Mouse (Mus musculus) embryo, embryonic 9.5 days (tissue): ENCODE measurements at regions not wholly inside any gene's neighbourhood (a gene's known extent, or its start where the extent isn't known, plus 50 kb on each side); places are given as distances from the start of the nearest gene placed in this dataset.

Source experiments
- DNase-seq: peaks from one replicate; pipeline ENCODE4 v3.0.0-alpha.2; 2017; ENCODE audit errors: extremely low spot score

GRCm38 (mm10) chr9:61816589-61817179 is 97.7 kb downstream of the Rplp1 start:
- DNase-seq, result no peak

- DNase-seq, result peak; percentile 75
Measured at GRCm38 (mm10) chr9:61815995-61816394, 98.3 kb downstream of the Rplp1 start.

DNA sequence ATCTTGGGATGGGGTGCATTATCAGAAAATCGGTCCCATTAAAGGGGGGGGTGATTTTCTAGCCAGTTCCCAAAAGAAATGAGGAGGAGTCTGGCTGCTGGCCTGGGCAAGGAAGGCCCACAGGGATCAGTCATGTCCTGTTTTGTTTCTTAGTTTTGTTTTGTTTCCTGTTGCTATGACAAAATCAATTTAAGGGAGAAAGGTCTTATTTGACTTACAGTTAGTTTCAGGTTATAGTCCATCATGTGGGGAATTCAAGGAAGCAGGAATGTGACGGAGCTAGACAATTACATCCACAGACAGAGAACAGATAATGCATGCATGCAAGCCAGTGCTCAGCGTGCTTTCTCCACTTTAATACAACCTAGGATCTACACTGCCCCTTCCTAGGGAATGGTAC is 101.1 kb downstream of the Rplp1 start:
- no peak for DNase-seq

DNA sequence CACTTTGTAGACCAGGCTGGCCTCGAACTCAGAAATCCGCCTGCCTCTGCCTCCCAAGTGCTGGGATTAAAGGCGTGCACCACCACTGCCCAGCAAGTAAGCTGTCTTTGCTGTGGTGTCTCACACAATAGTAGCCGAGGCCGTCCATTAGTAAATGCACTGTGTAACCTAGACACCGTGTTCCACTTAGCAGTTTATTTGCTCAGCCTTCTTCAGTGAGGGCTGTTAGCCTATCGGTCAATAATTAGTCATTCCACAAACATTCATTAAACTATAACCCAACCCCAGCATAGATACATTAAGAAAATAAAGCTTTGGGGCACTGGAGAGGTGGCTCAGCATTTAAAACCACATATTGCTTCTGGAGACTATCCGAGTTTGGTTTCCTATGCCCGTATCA is 102.0 kb downstream of the Rplp1 start:
- DNase-seq, result no peak

GRCm38 (mm10) chr9:61810456-61810855 is 103.9 kb downstream of the Rplp1 start:
- DNase-seq, result no peak

- DNase-seq, result peak; percentile 17
Measured at GRCm38 (mm10) chr9:61808351-61809225, 105.8 kb downstream of the Rplp1 start.

GRCm38 (mm10) chr9:61805971-61806370 is 108.4 kb downstream of the Rplp1 start:
- DNase-seq, result no peak

GRCm38 (mm10) chr9:61803555-61803954 is 110.8 kb downstream of the Rplp1 start:
- no peak for DNase-seq

- DNase-seq, result no peak
Measured at GRCm38 (mm10) chr9:61802694-61803093, 111.6 kb downstream of the Rplp1 start.

- no peak for DNase-seq
Measured at GRCm38 (mm10) chr9:61799535-61799934, 114.8 kb downstream of the Rplp1 start.

GRCm38 (mm10) chr9:61795910-61796309 is 118.4 kb downstream of the Rplp1 start:
- DNase-seq, result no peak

- DNase-seq, result no peak
Measured at GRCm38 (mm10) chr9:61791435-61792064, 122.8 kb downstream of the Rplp1 start.

- no peak for DNase-seq
Measured at GRCm38 (mm10) chr9:61790849-61791248, 123.5 kb downstream of the Rplp1 start.

DNA sequence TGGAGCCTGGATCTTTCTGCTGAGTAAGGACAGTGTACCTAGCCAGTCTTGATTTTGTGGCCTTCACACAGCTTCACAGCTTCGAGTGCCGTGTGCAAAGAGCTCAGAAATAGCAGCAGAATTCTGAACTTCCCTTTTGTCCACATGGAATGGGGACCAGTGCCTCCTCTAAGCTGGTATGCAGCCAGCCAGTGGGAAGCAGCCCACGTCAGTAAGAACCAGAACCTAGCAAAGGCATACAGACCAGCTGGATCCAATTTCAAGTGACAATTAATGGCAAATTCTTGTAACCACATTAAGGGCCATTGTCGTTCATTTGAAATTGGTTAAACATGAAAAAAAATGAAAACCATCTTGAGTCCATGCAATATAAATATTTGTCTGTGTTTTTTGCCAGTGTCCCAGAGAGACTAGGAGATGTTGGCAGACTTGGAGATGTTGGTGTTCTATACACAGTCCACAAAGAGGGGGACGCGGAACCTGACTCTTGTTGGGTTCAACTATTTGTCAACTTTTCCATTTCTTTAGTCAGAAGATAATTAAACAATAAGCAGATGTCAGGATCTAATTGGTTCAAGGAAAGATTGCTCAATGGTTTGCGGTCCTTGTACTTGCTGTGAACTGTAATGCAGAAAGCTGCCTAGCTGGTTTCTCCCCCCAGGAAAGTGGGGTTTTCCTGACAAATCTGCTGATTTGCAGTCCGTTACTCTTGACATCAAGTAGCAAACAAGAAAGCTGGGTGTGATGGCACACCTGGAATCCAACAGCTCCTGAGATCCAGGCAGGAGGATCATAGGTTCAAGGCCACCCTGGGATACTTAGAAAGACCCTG is 125.1 kb downstream of the Rplp1 start:
- no peak for DNase-seq

DNA sequence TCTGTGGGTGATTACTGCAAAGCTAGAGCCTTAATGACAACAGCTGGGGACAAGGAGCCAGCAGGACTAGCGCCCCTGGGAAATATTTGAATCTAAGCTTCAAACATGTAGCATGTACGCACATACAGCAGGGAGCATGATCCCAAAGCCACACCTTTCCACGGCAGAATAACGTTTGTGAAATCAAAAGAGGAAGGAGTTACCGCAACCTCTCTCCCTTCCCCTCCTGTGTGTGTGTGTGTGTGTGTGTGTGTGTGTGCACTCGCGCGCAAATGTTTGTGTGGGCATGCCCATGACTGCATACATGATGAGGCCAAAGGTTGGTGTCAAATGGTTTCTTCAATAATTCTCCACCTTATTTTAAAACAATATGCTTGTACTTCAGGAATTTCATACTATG is 132.9 kb downstream of the Rplp1 start:
- DNase-seq, result no peak

GRCm38 (mm10) chr9:61780186-61780939 is 134.0 kb downstream of the Rplp1 start:
- no peak for DNase-seq

- no peak for DNase-seq
Measured at GRCm38 (mm10) chr9:61779165-61779564, 135.2 kb downstream of the Rplp1 start.

DNA sequence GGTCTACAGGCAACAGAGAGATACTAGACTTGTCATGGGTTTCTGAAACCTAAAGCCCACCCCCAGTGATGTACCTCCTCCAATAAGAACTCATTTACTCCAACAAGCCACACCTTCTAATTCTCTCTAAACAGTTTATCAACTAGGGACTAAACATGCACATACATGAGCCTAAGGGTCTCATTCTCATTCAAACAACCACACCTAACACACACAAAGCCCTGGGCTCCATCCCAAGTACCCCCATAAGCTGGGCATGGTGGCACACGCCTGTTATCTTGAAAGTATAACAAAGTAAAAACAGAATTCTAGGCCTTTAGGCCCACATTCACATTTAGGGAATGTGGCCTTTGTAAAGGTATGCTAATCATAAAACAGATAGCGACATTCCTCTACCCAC is 137.9 kb downstream of the Rplp1 start:
- no peak for DNase-seq

DNA sequence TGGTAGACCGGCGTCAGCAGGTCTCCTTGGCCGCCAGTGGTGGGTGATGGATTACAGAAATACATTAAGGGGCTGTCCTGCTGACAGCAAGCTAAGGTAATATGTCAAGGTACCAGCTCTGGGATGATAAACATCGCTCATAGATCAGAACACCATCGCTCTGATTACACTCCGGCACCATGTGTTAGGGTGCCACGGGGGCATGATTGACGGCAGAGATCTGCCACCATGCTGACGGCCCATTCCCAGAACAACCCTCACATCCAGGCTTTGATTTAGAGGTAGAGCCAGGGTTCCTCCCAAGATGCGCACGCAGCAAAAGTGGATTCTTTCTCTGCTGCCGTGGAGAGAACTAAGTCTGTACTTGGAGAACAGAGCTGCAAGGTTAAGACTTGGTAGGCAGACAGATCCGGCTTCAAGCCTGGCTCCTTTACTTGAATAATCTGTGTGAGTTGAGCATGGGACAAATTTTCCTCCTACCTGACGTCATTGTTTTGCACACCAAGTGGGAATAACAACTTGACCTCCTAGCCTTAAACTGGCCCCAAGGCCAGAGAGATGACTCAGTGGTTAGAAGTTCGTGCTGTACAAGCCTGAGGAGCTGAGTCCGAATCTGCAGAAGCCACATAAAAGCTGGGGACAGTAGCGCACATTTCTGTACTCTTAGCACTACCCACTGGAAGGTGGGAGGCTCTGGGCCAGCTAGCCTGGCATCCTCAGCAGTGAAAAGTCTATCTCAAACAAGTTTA is 144.0 kb downstream of the Rplp1 start:
- no peak for DNase-seq

GRCm38 (mm10) chr9:61766187-61766586 is 148.2 kb downstream of the Rplp1 start:
- DNase-seq, result no peak

DNA sequence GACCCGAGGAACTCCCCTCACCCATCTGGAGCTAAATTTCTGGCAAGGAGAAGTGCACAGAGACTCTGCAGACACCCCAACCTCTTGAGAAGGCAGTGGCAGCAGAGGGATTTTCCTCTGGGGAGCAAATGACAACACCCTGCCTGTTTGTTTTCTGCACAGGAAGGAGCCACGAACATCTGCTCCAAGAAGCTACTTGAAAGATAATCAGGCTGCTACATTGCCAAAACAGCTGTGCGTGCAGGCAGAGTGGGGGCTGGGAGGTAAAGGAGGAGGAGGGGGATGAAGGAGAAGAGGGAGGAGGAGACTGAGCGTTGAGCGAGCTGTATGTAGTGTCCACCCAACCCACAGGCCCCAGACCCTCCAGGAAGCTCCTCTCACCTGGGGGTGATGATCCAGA is 149.0 kb downstream of the Rplp1 start:
- DNase-seq, result no peak
